Mouse (Mus musculus): ENCODE measurements around the gene Gli2.

Gli2 gene

DNA sequence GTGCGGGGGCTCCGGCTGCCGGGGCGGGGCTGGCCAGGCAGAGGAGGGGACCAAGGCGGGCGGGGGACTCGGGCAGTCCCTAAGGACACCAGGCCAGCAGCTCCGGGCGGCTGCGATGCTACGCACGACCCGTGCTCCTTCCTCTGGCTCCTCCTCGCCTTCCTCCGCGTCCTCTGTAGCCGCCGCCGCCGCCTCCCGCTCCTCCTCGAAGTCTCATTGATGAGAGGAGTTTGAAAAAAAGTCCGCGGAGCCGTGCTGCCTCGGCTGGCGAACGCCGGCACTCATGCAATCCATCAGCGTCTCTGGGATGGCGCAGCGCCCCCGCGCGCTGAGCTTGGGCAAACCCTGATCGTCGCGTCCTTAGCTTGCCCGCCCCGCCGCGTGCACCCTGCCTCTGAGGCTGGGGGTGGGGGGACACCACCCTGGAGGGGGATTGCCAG is at the start of gene Gli2:
Gene Gli2 (minus strand): TSS at position 218 of the 440 bp plus-strand sequence.
- DNase-seq (ENCODE audit: low read depth, low spot score), result peak; percentile 96

DNA sequence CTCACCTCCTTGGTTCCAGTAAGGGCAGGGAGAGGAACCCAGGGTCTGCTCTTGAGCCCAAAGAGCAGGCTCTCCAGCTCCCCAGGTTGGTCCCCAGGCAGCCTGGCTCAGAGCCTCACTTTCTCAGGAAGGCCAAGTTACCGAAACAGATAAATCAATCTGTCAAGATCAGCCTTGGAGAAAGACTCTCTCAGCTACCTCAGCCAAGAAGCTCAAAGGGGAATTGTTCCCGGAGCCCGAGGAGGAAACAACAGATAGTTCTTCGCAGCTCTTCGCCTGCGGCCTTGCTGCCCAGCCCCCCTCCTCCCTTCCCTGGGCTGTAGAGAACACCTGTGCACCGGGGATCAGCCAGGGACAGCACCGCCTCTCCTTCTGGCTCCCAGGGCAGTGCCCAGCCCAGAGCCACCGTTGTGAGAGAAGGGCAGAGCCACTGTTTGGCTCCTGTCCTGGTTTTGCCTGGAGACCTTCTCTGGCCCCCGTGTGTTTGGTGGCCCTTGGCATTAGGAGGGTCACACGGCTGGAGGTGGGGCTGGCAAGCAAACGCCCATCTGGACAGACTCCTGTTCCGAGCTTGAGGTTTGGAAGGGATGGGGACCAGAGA is 44.6 kb upstream of the Gli2 start:
- no peak for DNase-seq (ENCODE audit: low read depth, low spot score)

GRCm38 (mm10) chr1:119093739-119094138 is 40.3 kb upstream of the Gli2 start:
- peak; percentile 78 for DNase-seq (ENCODE audit: low read depth, low spot score)

GRCm38 (mm10) chr1:119089887-119090620 is 36.6 kb upstream of the Gli2 start:
- no peak for DNase-seq (ENCODE audit: low read depth, low spot score)

DNA sequence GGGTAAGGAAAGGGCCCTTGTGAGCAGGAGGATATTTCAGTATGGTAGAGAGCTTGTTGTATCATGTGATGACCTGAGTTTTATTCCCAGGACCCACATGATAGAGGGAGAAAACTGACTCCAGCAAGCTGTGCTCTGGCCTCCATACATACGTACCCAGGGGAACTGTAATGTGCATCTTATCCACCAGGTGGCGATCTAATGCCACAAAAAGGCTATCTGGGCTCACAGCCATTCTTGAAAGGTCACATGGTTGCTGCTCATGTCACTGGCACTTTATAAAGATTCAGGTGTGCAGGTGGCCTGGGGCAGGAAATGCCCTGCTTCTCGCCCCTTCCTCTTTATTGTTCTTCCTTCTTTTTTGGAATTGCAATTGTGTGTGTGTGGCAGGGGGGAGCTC is 34.1 kb upstream of the Gli2 start:
- peak; percentile 87 for DNase-seq (ENCODE audit: low read depth, low spot score)

GRCm38 (mm10) chr1:119085771-119086170 is 32.4 kb upstream of the Gli2 start:
- peak; percentile 65 for DNase-seq (ENCODE audit: low read depth, low spot score)

DNA sequence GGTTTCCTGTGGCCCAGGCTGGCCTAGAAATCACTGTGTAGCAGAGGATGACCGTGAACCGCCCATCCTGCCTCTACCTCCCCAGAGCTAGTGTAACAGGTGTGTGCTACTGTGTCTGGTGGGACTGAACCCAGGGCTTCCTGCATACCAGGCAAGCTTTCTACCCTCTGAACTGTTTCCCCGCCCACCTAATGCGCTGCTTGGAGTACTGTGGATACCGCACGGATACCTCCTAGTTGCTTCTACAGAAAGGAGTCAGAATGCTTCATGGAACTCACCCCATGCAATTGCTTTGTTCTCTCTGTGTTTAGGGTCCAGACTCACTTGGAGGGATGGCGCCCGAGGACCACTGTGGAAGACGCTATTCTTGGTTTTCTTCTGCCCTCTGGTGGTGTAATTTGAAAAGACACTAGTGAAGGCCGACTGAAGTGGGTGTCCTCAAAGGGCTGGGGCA is 30.1 kb upstream of the Gli2 start:
- DNase-seq (ENCODE audit: low read depth, low spot score), result peak; percentile 88

DNA sequence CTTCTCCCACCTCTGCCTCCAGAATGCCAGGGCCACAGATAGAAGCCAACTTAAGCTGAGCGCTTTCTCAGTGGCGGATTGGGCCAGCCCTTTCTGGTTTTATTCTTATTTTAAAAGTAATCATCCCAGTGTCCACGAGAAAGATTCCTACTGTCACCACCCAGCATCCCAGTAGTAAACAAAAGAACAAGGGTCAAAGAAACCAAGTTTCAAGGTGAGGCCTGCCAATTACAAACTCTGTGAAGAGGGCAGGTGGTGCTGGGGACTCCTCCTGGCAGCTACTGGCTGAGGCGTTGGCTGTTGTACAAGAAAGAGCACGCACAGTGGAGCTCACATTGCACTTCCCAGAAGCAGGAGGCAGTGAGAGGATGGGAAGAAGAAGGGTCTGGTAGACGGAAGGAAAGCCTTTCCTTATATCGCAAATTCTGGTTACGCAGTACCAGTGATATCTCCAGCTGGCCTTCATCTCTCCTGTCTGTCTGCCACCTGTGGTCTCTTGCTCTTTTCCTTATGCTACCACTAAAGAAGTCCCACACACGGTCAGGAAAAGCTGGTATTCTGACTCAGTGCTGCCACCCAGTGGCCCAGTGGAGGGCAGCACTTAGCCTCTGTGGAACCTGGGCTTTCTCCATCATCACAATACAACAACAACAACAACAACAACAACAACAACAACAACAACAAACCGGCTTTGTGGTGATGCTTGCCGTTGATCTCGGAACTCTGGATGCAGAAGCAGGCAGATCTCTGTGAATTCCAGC is 29.0 kb upstream of the Gli2 start:
- peak; percentile 86 for DNase-seq (ENCODE audit: low read depth, low spot score)

DNA sequence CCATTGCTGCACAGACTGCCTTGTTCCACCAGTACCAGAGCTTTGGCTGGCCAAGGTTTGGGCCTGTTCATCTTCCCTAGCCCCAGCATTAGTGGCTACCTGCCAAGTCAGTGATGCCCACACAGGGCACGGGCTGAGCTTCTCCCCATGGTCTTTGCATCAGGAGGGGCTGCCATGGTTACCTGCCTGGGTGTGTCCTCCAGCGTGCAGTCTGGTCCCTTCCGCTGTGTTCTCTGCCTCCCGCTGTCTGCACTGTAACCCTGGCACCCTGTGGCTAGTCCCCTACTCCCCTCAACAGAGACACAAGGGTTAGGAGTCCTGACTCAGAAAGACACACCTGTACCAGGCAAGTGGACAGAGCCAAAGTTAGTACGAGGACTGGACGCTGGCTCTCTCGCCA is 24.5 kb upstream of the Gli2 start:
- no peak for DNase-seq (ENCODE audit: low read depth, low spot score)

DNA sequence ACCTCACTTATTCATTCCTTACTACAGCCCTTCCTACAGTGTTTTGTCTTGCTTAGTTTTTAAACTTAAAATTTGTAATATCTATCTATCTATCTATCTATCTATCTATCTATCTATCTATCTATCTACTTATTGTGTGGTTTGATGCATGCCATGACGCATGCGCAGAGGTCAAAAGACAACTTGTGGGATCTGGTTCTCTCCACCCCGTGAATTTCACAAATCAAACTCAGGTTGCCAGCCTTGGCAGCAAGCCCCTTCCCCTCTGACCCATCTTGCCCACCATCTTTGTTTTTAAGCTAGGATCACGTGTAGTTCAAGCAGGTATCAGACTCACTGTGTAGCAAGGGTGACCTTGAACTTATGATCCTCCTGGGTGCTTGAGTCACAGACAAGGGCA is 22.9 kb upstream of the Gli2 start:
- peak; percentile 94 for DNase-seq (ENCODE audit: low read depth, low spot score)

GRCm38 (mm10) chr1:119075916-119076315 is 22.5 kb upstream of the Gli2 start:
- peak; percentile 96 for DNase-seq (ENCODE audit: low read depth, low spot score)

- peak; percentile 99 for DNase-seq (ENCODE audit: low read depth, low spot score)
Observed at GRCm38 (mm10) chr1:119075500-119075899, 22.1 kb upstream of the Gli2 start.

GRCm38 (mm10) chr1:119074910-119075309 is 21.5 kb upstream of the Gli2 start:
- peak; percentile 94 for DNase-seq (ENCODE audit: low read depth, low spot score)

DNA sequence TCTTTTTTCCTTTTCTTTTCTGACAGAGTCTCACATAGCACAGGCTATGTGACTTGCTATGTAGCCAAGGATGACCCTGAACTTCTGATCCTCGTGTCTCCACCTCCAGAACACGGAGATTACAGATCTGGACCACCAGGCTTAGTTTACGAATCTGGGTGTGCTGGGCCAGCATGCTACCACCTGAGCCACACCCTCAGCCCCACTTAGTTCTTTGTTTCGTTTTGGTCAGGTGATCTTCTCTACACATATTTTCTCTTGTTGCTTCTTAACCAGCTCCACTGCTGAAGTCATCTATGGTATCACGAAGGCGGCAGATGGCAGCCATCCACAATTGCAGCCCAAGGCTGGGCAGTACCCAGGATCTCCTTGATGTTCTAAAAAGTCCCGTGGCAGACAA is 20.5 kb upstream of the Gli2 start:
- no peak for DNase-seq (ENCODE audit: low read depth, low spot score)

- DNase-seq (ENCODE audit: low read depth, low spot score), result peak; percentile 79
Observed at GRCm38 (mm10) chr1:119064892-119065671, 11.7 kb upstream of the Gli2 start.

- DNase-seq (ENCODE audit: low read depth, low spot score), result no peak
Observed at GRCm38 (mm10) chr1:119056491-119056890, 3.1 kb upstream of the Gli2 start.

DNA sequence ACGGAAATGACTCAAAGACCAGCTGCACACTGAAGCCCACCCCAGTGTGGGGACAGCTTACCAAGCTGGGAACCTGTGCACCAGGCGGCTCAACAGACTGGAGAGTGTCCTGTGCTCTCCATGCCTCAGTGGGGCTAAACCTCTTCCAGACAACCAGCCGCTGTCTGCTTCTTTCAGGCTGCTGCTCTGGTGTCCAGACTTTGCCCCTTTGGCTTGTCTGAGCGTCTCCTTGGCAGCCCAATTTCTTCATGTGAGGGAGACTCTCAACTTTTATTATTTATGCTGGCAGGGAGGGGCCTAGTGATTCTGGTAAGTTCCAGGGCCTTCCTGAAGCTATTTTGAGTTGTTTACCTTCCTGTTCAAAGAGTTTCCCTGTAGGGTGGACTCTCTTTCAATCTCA is 2.4 kb upstream of the Gli2 start:
- DNase-seq (ENCODE audit: low read depth, low spot score), result no peak

- DNase-seq (ENCODE audit: low read depth, low spot score), result no peak
Observed at GRCm38 (mm10) chr1:119054468-119054867, 1.0 kb upstream of the Gli2 start.

GRCm38 (mm10) chr1:119053872-119054354 is 494 bp upstream of the Gli2 start:
- peak; percentile 73 for DNase-seq (ENCODE audit: low read depth, low spot score)

DNA sequence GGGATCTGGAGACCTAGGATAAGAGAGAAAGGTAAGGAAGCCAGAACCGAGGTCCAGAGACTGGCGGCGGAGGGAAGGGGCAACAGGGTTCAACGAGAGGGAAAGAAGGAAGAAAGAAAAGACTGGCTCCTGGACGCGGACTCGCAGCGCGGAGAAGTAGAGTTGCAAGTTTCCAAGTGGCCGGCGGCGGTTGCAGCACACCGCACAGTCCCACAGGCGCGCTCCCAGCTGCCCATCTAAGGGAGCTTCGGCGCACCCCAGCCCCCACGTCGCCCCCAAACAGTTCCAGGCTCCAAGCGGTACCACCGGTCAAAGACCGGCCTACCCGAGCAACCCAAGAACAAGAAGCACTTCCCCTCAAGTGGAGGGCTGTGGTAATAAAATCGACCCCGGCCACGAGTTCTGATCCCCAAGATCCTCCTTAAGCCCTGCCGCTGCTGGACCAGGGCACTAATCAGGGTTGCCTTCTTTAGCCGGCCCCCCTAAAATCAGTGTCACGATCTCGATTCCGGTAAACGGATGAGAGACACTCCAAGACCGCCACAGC is 715 bp downstream of the Gli2 start:
- no peak for DNase-seq (ENCODE audit: low read depth, low spot score)

GRCm38 (mm10) chr1:119051938-119052551 is 1.4 kb downstream of the Gli2 start:
- DNase-seq (ENCODE audit: low read depth, low spot score), result peak; percentile 54
